14 mouse cellular contexts compared by ENCODE assay signal in the genomic region with DNA sequence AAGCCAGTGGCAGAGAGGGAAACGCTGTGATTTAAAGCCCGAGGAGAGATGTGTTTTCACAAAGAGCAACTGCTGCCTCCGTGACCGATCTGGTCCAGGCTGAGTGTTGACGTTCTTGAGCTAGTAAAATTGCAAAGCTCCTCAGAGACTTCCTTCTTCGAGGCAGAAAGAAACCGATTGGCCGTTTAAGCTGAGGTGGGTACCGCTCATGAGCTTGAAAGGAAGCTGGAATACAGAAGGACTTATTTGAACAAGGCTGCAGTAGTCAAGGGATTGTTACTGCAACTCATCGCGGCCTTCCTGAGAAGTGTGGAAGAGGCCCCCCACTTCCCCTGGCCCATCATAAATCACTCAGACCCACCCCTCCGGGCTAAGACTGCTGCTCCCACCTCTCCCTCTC.
DNase-seq lines count a peak whose midpoint lies in the region; ATAC-seq and TF ChIP-seq lines count a peak whose summit lies in the region.
"Had no signal": no experiment of that assay in that cellular context is flagged by ENCODE, and none has a peak within 500 bp of the region (broad histone marks: within the 10 kb centered on the region; RNA-seq: fewer than 3 reads in every experiment).

No protein-coding gene starts in this region.

- H3K27ac ChIP-seq in embryonic facial prominence, embryonic 12.5 days = 0 out of 2 replicates have a peak overlapping the region, but pooled peaks have one; percentile 33
- no peak overlapping the region for H3K27ac ChIP-seq in embryonic facial prominence, embryonic 10.5 days (replicated peaks)
- H3K27ac ChIP-seq in lung, embryonic 15.5 days = no peak overlapping the region
- H3K27ac ChIP-seq in limb, embryonic 12.5 days = peak overlapping the region; percentile 77
- no peak overlapping the region for H3K27ac ChIP-seq in stomach, embryonic 15.5 days

- WGBS in embryonic facial prominence, embryonic 12.5 days = 63% methylated on average over 12 of the region's 12 CpGs
- 80% methylated on average over 12 of the region's 12 CpGs for WGBS in embryonic facial prominence, embryonic 10.5 days
- 31% methylated on average over 12 of the region's 12 CpGs for WGBS in lung, embryonic 15.5 days
- WGBS in lung, adult 2 months = 31% methylated on average over 12 of the region's 12 CpGs
- WGBS in limb, embryonic 12.5 days = 29% methylated on average over 12 of the region's 12 CpGs
- 41% methylated on average over 12 of the region's 12 CpGs for WGBS in stomach, embryonic 15.5 days

- no peak overlapping the region for H3K4me2 ChIP-seq in embryonic facial prominence, embryonic 12.5 days (replicated peaks)
- peak overlapping the region; percentile 2 for H3K4me2 ChIP-seq in lung, embryonic 15.5 days
- H3K4me2 ChIP-seq in limb, embryonic 12.5 days = peak overlapping the region; percentile 44
- peak overlapping the region; percentile 17; the same call in 1 of the 2 replicates for H3K4me2 ChIP-seq in stomach, embryonic 15.5 days
- H3K4me2 ChIP-seq: midbrain, embryonic 11.5 days had no signal

- no peaks in the 10 kb centered on the region for H3K9me3 ChIP-seq in embryonic facial prominence, embryonic 12.5 days
- H3K9me3 ChIP-seq in embryonic facial prominence, embryonic 10.5 days = no peaks in the 10 kb centered on the region
- H3K9me3 ChIP-seq in lung, embryonic 15.5 days = no peaks in the 10 kb centered on the region
- H3K9me3 ChIP-seq in limb, embryonic 12.5 days = no peaks in the 10 kb centered on the region
- H3K9me3 ChIP-seq in stomach, embryonic 15.5 days = no peaks in the 10 kb centered on the region
- H3K9me3 ChIP-seq: G1E had no signal

- no peak for ATAC-seq in embryonic facial prominence, embryonic 12.5 days (ENCODE audit: insufficient number of reproducible peaks, insufficient read depth, low FRiP score, low TSS enrichment)
- no peak for ATAC-seq in lung, embryonic 15.5 days (ENCODE audit: borderline replicate concordance, extremely low read depth, low FRiP score, low TSS enrichment)
- ATAC-seq in limb, embryonic 12.5 days (ENCODE audit: insufficient number of reproducible peaks, insufficient read depth, low FRiP score, low TSS enrichment, low read depth) = peak; percentile 10; the same call in 1 of the 2 replicates
- no peak for ATAC-seq in stomach, embryonic 15.5 days (ENCODE audit: insufficient read depth, low FRiP score, low read depth)

- no peak for TF ChIP-seq CTCF in lung, adult 2 months (IDR thresholded peaks at IDR 0.05; ENCODE audit: insufficient read depth, low read length)

- no peak overlapping the region for H3K9ac ChIP-seq in embryonic facial prominence, embryonic 12.5 days
- no peak overlapping the region for H3K9ac ChIP-seq in lung, embryonic 15.5 days
- H3K9ac ChIP-seq in limb, embryonic 12.5 days (replicated peaks) = no peak overlapping the region
- H3K9ac ChIP-seq in stomach, embryonic 15.5 days = no peak overlapping the region

- no peak overlapping the region for H3K4me3 ChIP-seq in embryonic facial prominence, embryonic 12.5 days
- no peak overlapping the region for H3K4me3 ChIP-seq in embryonic facial prominence, embryonic 10.5 days
- H3K4me3 ChIP-seq in lung, embryonic 15.5 days = no peak overlapping the region
- H3K4me3 ChIP-seq in lung, adult 2 months (replicated peaks; ENCODE audit: extremely low read depth, low read depth, low read length) = no peak overlapping the region
- H3K4me3 ChIP-seq in limb, embryonic 12.5 days (replicated peaks) = peak overlapping the region; percentile 2; the same call in 1 of the 2 replicates
- no peak overlapping the region for H3K4me3 ChIP-seq in stomach, embryonic 15.5 days (replicated peaks)

- DNase-seq in embryonic facial prominence, embryonic 10.5 days (ENCODE audit: low spot score) = no peak
- DNase-seq in lung, adult 2 months = no peak
- DNase-seq in thymus, adult 18-20 months = no peak
- no peak for DNase-seq in thymus, postnatal 10 days (ENCODE audit: low spot score in 2 of 2)
- DNase-seq: cerebellum, adult 8-10 months; heart, postnatal 4 days; lung, adult 18-20 months; thymus, postnatal 14 days had no signal

- no peak for TF ChIP-seq POLR2A in lung, adult 2 months (IDR thresholded peaks at IDR 0.05; ENCODE audit: borderline replicate concordance, extremely low read depth, low read depth, low read length)

- H3K27me3 ChIP-seq in embryonic facial prominence, embryonic 12.5 days = no peaks in the 10 kb centered on the region
- no peaks in the 10 kb centered on the region for H3K27me3 ChIP-seq in embryonic facial prominence, embryonic 10.5 days (replicated peaks; ENCODE audit: low read depth, poor library complexity, severe bottlenecking)
- no peaks in the 10 kb centered on the region for H3K27me3 ChIP-seq in lung, embryonic 15.5 days
- no peaks in the 10 kb centered on the region for H3K27me3 ChIP-seq in limb, embryonic 12.5 days
- no peaks in the 10 kb centered on the region for H3K27me3 ChIP-seq in stomach, embryonic 15.5 days (replicated peaks)

- no peaks in the 10 kb centered on the region; the same call in 1 of the 2 replicates for H3K4me1 ChIP-seq in embryonic facial prominence, embryonic 12.5 days
- H3K4me1 ChIP-seq in embryonic facial prominence, embryonic 10.5 days = peaks cover 14% of the 10 kb centered on the region
- no peaks in the 10 kb centered on the region for H3K4me1 ChIP-seq in lung, embryonic 15.5 days
- H3K4me1 ChIP-seq in lung, adult 2 months (ENCODE audit: control insufficient read depth, insufficient read depth, low read length) = no peaks in the 10 kb centered on the region
- peaks cover 26% of the 10 kb centered on the region for H3K4me1 ChIP-seq in limb, embryonic 12.5 days (replicated peaks)
- H3K4me1 ChIP-seq in stomach, embryonic 15.5 days = no peaks in the 10 kb centered on the region

- no peaks in the 10 kb centered on the region for H3K36me3 ChIP-seq in embryonic facial prominence, embryonic 12.5 days
- H3K36me3 ChIP-seq in embryonic facial prominence, embryonic 10.5 days (replicated peaks) = no peaks in the 10 kb centered on the region
- H3K36me3 ChIP-seq in lung, embryonic 15.5 days = no peaks in the 10 kb centered on the region
- H3K36me3 ChIP-seq in limb, embryonic 12.5 days = no peaks in the 10 kb centered on the region
- no peaks in the 10 kb centered on the region for H3K36me3 ChIP-seq in stomach, embryonic 15.5 days
- H3K36me3 ChIP-seq: G1E had no signal

Comparison
In these comparisons a context has a peak if more than half of its experiments do, and no peak if none do; other contexts are left out.
1. H3K27ac ChIP-seq: peak in embryonic facial prominence, embryonic 12.5 days (single experiment) and limb, embryonic 12.5 days (single experiment); none in embryonic facial prominence, embryonic 10.5 days (single experiment), lung, embryonic 15.5 days (single experiment) and stomach, embryonic 15.5 days (single experiment).